Mouse (Mus musculus) liver, embryonic 16.5 days (tissue): ENCODE measurements around the gene Mettl7b. TPM values are rescaled to one million over a fixed set of nuclear protein-coding genes. Genes with fewer than 3 reads are reported as not detected.

Source experiments
- ATAC-seq: fragments of 200-750 bp; cut with Nextera tagmentation; 2 replicates; pipeline ENCODE4 v1.8.0; 2017; ENCODE audit warnings: low read depth, mild to moderate bottlenecking, moderate number of reproducible peaks, moderate library complexity
- H3K27ac ChIP-seq: fragments of 300-500 bp; sonication (generic); 2 replicates; pipeline ENCODE4 v1.5.1; 2014; ENCODE audit warnings: mild to moderate bottlenecking, low read length
- H3K27me3 ChIP-seq: fragments of 300-500 bp; sonication (generic); 2 replicates; pipeline ENCODE4 v1.6.1; 2014; ENCODE audit warnings: low read depth, low read length, mixed read lengths; ENCODE audit not compliant: control insufficient read depth, insufficient read depth
- H3K36me3 ChIP-seq: fragments of 300-500 bp; sonication (generic); 2 replicates; pipeline ENCODE4 v1.6.1; 2014; ENCODE audit warnings: mild to moderate bottlenecking; ENCODE audit not compliant: control insufficient read depth, insufficient read depth
- H3K4me1 ChIP-seq: fragments of 300-500 bp; sonication (generic); 2 replicates; pipeline ENCODE4 v1.6.1; 2014; ENCODE audit warnings: low read depth, low read length, mixed read lengths; ENCODE audit not compliant: control insufficient read depth
- H3K4me2 ChIP-seq: fragments of 300-500 bp; sonication (generic); 2 replicates; pipeline ENCODE4 v1.6.1; 2014; ENCODE audit warnings: low read depth, low read length, mixed read lengths
- H3K4me3 ChIP-seq: fragments of 300-500 bp; sonication (generic); 2 replicates; pipeline ENCODE4 v1.5.1; 2014; ENCODE audit warnings: low read depth, mild to moderate bottlenecking, low read length
- H3K9ac ChIP-seq: fragments of 300-500 bp; sonication (generic); 2 replicates; pipeline ENCODE4 v1.6.1; 2014; ENCODE audit warnings: low read depth, low read length
- H3K9me3 ChIP-seq: fragments of 300-500 bp; sonication (generic); replicated peaks from 2 replicates; pipeline ENCODE4 v1.6.1; 2016; ENCODE audit warnings: low read length; ENCODE audit not compliant: control insufficient read depth
- WGBS: fragments of 180-500 bp; shearing (Covaris S2); extraction: QIAGEN DNeasy Blood & Tissue Kit; methylation state at CpG from one replicate; pipeline ENCODE4 v1.1.7; 2014; ENCODE audit not compliant: insufficient replicate concordance; 5-methylcytosine and 5-hydroxymethylcytosine counted together
- polyA plus RNA-seq: library from polyadenylated mRNA; unstranded; fragments of >200 nt; fragmentation: Nextera tagmentation; extraction: Ambion mirVana; gene quantifications from 2 replicates; pipeline ENCODE4 v1.2.1, GENCODE M21; 2015

Mettl7b gene
- polyA plus RNA-seq, 1 experiment from 2014 or later = 0.22 TPM

GRCm38 (mm10) chr10:128958340-128958739 lies 2.4 kb downstream of the Mettl7b start:
- WGBS = 65% methylated on average over 10 of the region's 10 CpGs
- Histone ChIP-seq H3K9ac (no peak overlapping the region), H3K36me3 (no peaks in the 10 kb centered on the region), H3K9me3 (no peaks in the 10 kb centered on the region), H3K4me3 (no peak overlapping the region), H3K27me3 (peaks cover 41% of the 10 kb centered on the region), H3K27ac (no peak overlapping the region), H3K4me2 (no peak overlapping the region), H3K4me1 (no peaks in the 10 kb centered on the region)
- no peak for ATAC-seq

GRCm38 (mm10) chr10:128950208-128950887 lies 10.4 kb downstream of the Mettl7b start:
- H3K4me1 ChIP-seq = no peaks in the 10 kb centered on the region
- H3K4me3 ChIP-seq = no peak overlapping the region
- no peak overlapping the region for H3K4me2 ChIP-seq
- H3K27me3 ChIP-seq = peaks cover 19% of the 10 kb centered on the region
- 42% methylated on average over 16 of the region's 16 CpGs for WGBS
- H3K9me3 ChIP-seq = no peaks in the 10 kb centered on the region
- H3K9ac ChIP-seq = no peak overlapping the region
- ATAC-seq = no peak
- H3K36me3 ChIP-seq = no peaks in the 10 kb centered on the region
- no peak overlapping the region for H3K27ac ChIP-seq

GRCm38 (mm10) chr10:128947496-128947895 lies 13.3 kb downstream of the Mettl7b start:
- no peaks in the 10 kb centered on the region for H3K4me1 ChIP-seq
- no peak overlapping the region for H3K9ac ChIP-seq
- H3K4me3 ChIP-seq = no peak overlapping the region
- H3K27ac ChIP-seq = no peak overlapping the region
- ATAC-seq = no peak
- WGBS = 81% methylated on average over 4 of the region's 4 CpGs
- no peak overlapping the region for H3K4me2 ChIP-seq
- H3K9me3 ChIP-seq = no peaks in the 10 kb centered on the region
- H3K27me3 ChIP-seq = peaks cover 19% of the 10 kb centered on the region
- H3K36me3 ChIP-seq = no peaks in the 10 kb centered on the region

- no peak for ATAC-seq
- peaks cover 16% of the 10 kb centered on the region for H3K27me3 ChIP-seq
- WGBS = 9% methylated on average over 3 of the region's 3 CpGs
- H3K4me3 ChIP-seq = no peak overlapping the region
- no peaks in the 10 kb centered on the region for H3K4me1 ChIP-seq
- H3K4me2 ChIP-seq = no peak overlapping the region
- H3K27ac ChIP-seq = no peak overlapping the region
- no peak overlapping the region for H3K9ac ChIP-seq
- no peaks in the 10 kb centered on the region for H3K36me3 ChIP-seq
- no peaks in the 10 kb centered on the region for H3K9me3 ChIP-seq
Observed at GRCm38 (mm10) chr10:128945675-128946074, 15.1 kb downstream of the Mettl7b start.

GRCm38 (mm10) chr10:128940475-128941061 lies 20.2 kb downstream of the Mettl7b start:
- ATAC-seq = no peak
- Histone ChIP-seq H3K4me2 (no peak overlapping the region), H3K4me3 (no peak overlapping the region), H3K27me3 (peaks cover 20% of the 10 kb centered on the region), H3K27ac (no peak overlapping the region), H3K4me1 (no peaks in the 10 kb centered on the region), H3K36me3 (no peaks in the 10 kb centered on the region), H3K9ac (no peak overlapping the region), H3K9me3 (no peaks in the 10 kb centered on the region)
- WGBS = 58% methylated on average over 10 of the region's 10 CpGs

GRCm38 (mm10) chr10:128938974-128939373 lies 21.8 kb downstream of the Mettl7b start:
- ATAC-seq = peak; percentile 63; the same call in 1 of the 2 replicates
- Histone ChIP-seq H3K27ac (no peak overlapping the region), H3K27me3 (peaks cover 35% of the 10 kb centered on the region)

GRCm38 (mm10) chr10:128938457-128938856 lies 22.3 kb downstream of the Mettl7b start:
- Histone ChIP-seq H3K9ac (no peak overlapping the region), H3K27ac (no peak overlapping the region), H3K4me1 (no peaks in the 10 kb centered on the region), H3K4me3 (no peak overlapping the region), H3K4me2 (no peak overlapping the region), H3K27me3 (peaks cover 38% of the 10 kb centered on the region), H3K9me3 (no peaks in the 10 kb centered on the region), H3K36me3 (no peaks in the 10 kb centered on the region)
- 68% methylated on average over 9 of the region's 9 CpGs for WGBS
- ATAC-seq = no peak

More at GRCm38 (mm10) chr10:128938974-128939373, 21.8 kb downstream of the Mettl7b start:
- Histone ChIP-seq H3K4me3 (no peak overlapping the region), H3K9me3 (no peaks in the 10 kb centered on the region), H3K4me2 (no peak overlapping the region), H3K9ac (no peak overlapping the region), H3K36me3 (no peaks in the 10 kb centered on the region), H3K4me1 (no peaks in the 10 kb centered on the region)
- 55% methylated on average over 5 of the region's 5 CpGs for WGBS

GRCm38 (mm10) chr10:128937756-128938390 lies 22.9 kb downstream of the Mettl7b start:
- Histone ChIP-seq H3K4me1 (no peaks in the 10 kb centered on the region), H3K36me3 (no peaks in the 10 kb centered on the region), H3K4me2 (no peak overlapping the region), H3K9ac (no peak overlapping the region), H3K4me3 (no peak overlapping the region), H3K27ac (no peak overlapping the region), H3K27me3 (peaks cover 43% of the 10 kb centered on the region), H3K9me3 (no peaks in the 10 kb centered on the region)
- no peak for ATAC-seq
- WGBS = 58% methylated on average over 12 of the region's 12 CpGs

- Histone ChIP-seq H3K9ac (no peak overlapping the region), H3K9me3 (no peaks in the 10 kb centered on the region), H3K36me3 (no peaks in the 10 kb centered on the region), H3K4me2 (no peak overlapping the region), H3K4me1 (no peaks in the 10 kb centered on the region), H3K27ac (no peak overlapping the region), H3K27me3 (peaks cover 49% of the 10 kb centered on the region), H3K4me3 (no peak overlapping the region)
- 57% methylated on average over 8 of the region's 8 CpGs for WGBS
- ATAC-seq = no peak
Observed at GRCm38 (mm10) chr10:128935826-128936440, 24.9 kb downstream of the Mettl7b start.
